Mouse (Mus musculus) stomach, postnatal 0 days (tissue): ENCODE results near the gene Ube2r2.

Experiments
- CTCF ChIP-seq: IDR thresholded peaks from 2 replicates; pipeline ENCODE4 v1.5.1; 2016; ENCODE audit warnings: antibody characterized with exemption, low read depth, mild to moderate bottlenecking, moderate library complexity
- EP300 ChIP-seq: optimal IDR thresholded peaks from 2 replicates; pipeline ENCODE3; 2016; ENCODE audit warnings: antibody characterized with exemption

GRCm38 (mm10) chr4:41115074-41115473 lies 20.5 kb upstream of the Ube2r2 start:
- no peak for TF ChIP-seq CTCF
- no peak for TF ChIP-seq EP300
